Mouse (Mus musculus) midbrain, embryonic 16.5 days (tissue): Measurements from ENCODE around the gene Padi1. TPM values are rescaled to one million over a fixed set of nuclear protein-coding genes. Genes with fewer than 3 reads are reported as not detected.

Experiments
- ATAC-seq: fragments of 200-750 bp; cut with Nextera tagmentation; 2 replicates; pipeline ENCODE4 v1.8.0; 2017; ENCODE audit warnings: moderate TSS enrichment
- H3K27ac ChIP-seq: fragments of 300-500 bp; sonication (generic); 2 replicates; pipeline ENCODE4 v1.5.1; 2014; ENCODE audit warnings: mild to moderate bottlenecking, low read length, mixed read lengths
- H3K27me3 ChIP-seq: fragments of 300-500 bp; sonication (generic); 2 replicates; pipeline ENCODE4 v1.6.1; 2014; ENCODE audit warnings: low read depth, low read length, mixed read lengths; ENCODE audit not compliant: control insufficient read depth, insufficient read depth
- H3K36me3 ChIP-seq: fragments of 300-500 bp; sonication (generic); 2 replicates; pipeline ENCODE4 v1.6.1; 2014; ENCODE audit warnings: mild to moderate bottlenecking, low read length, moderate library complexity, mixed read lengths; ENCODE audit not compliant: control insufficient read depth, insufficient read depth
- H3K4me1 ChIP-seq: fragments of 300-500 bp; sonication (generic); 2 replicates; pipeline ENCODE4 v1.6.1; 2014; ENCODE audit warnings: mild to moderate bottlenecking, low read length, mixed read lengths; ENCODE audit not compliant: control insufficient read depth, insufficient read depth
- H3K4me2 ChIP-seq: fragments of 300-500 bp; sonication (generic); 2 replicates; pipeline ENCODE4 v1.6.1; 2014; ENCODE audit warnings: mild to moderate bottlenecking, low read length, mixed read lengths
- H3K4me3 ChIP-seq: fragments of 300-500 bp; sonication (generic); 2 replicates; pipeline ENCODE4 v1.5.1; 2014; ENCODE audit warnings: low read depth, mild to moderate bottlenecking, low read length, moderate library complexity, mixed read lengths
- H3K9ac ChIP-seq: fragments of 300-500 bp; sonication (generic); 2 replicates; pipeline ENCODE4 v1.6.1; 2014; ENCODE audit warnings: low read depth, low read length, mixed read lengths
- H3K9me3 ChIP-seq: fragments of 300-500 bp; sonication (generic); replicated peaks from 2 replicates; pipeline ENCODE4 v1.6.1; 2014; ENCODE audit warnings: mild to moderate bottlenecking, low read length, mixed read lengths; ENCODE audit not compliant: control insufficient read depth, poor library complexity, severe bottlenecking
- WGBS: fragments of 180-500 bp; shearing (Covaris S2); extraction: QIAGEN DNeasy Blood & Tissue Kit; methylation state at CpG from one replicate; pipeline ENCODE4 v1.1.7; 2014; 5-methylcytosine and 5-hydroxymethylcytosine counted together
- polyA plus RNA-seq: library from polyadenylated mRNA; unstranded; fragments of >200 nt; fragmentation: Nextera tagmentation; extraction: Ambion mirVana; gene quantifications from 2 replicates; pipeline ENCODE4 v1.2.1, GENCODE M21; 2015

Padi1 gene
- polyA plus RNA-seq, 1 experiment from 2014 or later = 0.09 TPM

DNA sequence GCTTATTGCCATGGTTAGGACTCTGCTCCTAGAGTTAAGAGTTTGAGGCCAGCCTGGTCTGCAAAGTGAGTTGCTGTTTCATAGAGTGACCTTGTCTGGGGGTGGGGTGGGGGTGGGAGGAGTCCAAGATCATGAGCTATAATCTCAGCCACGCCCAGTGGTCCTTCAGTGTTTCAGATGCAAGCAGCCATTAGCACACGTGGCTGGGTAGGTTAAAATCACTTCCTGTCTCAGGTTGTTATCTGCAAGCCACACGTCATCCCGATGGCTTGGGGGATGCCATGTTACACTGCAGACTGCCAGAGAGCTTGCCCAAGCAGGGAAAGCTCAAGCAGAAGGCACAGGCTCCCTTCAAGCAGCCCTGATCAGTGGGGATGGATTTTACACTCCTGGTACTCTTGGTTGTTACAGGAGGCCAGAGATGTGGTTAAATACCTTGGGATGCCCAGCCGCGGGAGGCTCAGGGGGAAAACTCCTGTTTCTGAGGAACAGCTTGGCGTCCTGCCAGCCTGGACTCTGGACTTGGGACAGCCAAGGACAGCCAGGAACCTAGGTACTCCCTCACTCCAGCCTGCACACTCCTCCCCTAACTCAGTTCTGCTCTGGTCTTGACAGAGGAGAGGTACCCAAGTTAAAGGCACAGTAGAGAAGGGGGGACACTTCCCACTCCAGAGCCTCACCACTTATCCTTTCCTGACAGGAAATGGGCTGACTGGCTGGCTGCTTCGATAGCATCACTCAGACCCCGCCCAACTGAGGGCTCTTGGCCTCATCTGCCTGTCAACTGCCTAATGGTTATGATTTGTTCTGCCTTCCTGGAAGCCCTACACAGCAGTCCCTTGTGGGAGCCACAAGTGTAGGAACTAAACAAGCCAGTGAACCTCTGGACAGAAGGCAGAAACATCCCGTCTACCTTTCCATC lies 29.3 kb downstream of the Padi1 start:
- no peaks in the 10 kb centered on the region for H3K4me1 ChIP-seq
- H3K4me2 ChIP-seq = no peak overlapping the region
- H3K4me3 ChIP-seq = no peak overlapping the region
- no peak for ATAC-seq
- peaks cover 8% of the 10 kb centered on the region for H3K27me3 ChIP-seq
- H3K27ac ChIP-seq = no peak overlapping the region
- no peaks in the 10 kb centered on the region for H3K9me3 ChIP-seq
- no peak overlapping the region for H3K9ac ChIP-seq
- no peaks in the 10 kb centered on the region for H3K36me3 ChIP-seq
- 68% methylated on average over 10 of the region's 10 CpGs for WGBS

DNA sequence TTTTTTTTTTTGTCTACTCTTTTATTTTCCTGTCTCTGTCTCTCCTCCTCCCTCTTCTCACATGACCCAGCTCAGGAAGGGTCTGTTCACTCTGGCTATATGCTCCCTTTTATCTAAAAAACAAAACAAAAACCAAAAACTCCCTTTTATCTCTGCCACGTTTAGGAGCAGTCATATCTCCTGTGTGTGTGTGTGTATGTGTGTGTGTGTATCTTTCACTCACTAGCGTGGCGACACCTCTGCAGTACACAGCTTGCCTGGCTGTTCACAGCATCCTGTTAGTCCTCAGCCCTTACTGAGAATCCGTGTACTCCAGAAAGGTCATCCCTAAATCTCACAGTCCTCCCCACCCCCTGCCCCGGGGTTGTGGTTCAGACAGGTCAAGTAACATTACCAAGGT lies 30.1 kb downstream of the Padi1 start:
- H3K27me3 ChIP-seq = peaks cover 8% of the 10 kb centered on the region
- no peak overlapping the region for H3K4me3 ChIP-seq
- H3K4me2 ChIP-seq = no peak overlapping the region
- no peaks in the 10 kb centered on the region for H3K9me3 ChIP-seq
- H3K4me1 ChIP-seq = no peaks in the 10 kb centered on the region
- no peak overlapping the region for H3K27ac ChIP-seq
- H3K36me3 ChIP-seq = no peaks in the 10 kb centered on the region
- 79% methylated on average over 5 of the region's 5 CpGs for WGBS
- ATAC-seq = no peak
- no peak overlapping the region for H3K9ac ChIP-seq

DNA sequence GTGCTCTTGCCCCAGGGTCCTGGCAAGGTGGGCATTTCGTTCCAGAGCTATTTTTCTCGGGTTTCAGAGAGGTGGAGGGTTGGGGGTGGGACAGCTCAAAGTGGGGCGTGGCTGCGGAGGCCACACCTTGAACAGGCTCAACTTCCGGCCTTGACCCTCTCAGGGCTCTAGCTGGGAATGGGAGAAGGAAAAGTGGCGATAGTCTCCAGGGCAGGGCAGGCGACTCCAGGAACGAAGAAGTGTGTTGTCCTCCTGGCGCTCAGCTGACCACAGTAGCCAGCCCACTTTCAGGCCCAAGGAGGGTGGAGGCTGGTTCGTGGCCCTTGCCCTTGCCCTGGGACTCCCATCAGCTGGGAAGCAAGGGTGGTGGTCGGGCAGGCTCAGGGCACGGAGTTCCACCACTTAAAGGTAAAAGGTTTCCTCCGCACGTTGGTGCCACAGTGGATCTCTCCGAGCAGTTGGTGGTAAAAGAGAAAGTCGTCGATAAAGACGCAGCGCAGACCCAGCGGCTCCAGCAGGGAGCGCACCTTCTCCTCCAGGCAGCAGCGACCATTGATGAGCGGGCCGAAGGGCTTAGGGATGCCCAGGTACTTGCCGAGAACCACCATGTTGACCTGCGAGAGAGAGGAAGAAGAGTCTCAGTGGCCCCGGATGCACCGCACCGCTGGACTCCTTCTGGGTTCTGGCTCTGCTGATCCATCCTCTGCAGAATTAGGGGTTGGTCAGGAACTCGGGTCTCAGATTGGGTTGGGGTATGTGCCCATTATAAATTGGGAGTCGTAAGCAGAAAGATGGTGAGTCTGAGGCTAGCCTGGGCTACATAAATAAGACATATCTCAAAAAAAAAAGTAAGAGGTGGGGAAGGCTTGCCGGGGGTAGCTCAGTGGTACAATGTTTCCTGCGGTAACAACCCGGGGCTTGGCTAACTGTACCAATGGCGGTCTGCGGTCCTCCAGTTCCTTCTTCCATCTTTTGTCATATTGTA lies 31.0 kb downstream of the Padi1 start:
- Histone ChIP-seq H3K36me3 (no peaks in the 10 kb centered on the region), H3K4me2 (peak overlapping the region; percentile 37), H3K9me3 (no peaks in the 10 kb centered on the region), H3K27ac (no peak overlapping the region), H3K4me3 (no peak overlapping the region), H3K9ac (no peak overlapping the region), H3K4me1 (no peaks in the 10 kb centered on the region), H3K27me3 (peaks cover 8% of the 10 kb centered on the region)
- 25% methylated on average over 36 of the region's 36 CpGs for WGBS
- no peak for ATAC-seq

DNA sequence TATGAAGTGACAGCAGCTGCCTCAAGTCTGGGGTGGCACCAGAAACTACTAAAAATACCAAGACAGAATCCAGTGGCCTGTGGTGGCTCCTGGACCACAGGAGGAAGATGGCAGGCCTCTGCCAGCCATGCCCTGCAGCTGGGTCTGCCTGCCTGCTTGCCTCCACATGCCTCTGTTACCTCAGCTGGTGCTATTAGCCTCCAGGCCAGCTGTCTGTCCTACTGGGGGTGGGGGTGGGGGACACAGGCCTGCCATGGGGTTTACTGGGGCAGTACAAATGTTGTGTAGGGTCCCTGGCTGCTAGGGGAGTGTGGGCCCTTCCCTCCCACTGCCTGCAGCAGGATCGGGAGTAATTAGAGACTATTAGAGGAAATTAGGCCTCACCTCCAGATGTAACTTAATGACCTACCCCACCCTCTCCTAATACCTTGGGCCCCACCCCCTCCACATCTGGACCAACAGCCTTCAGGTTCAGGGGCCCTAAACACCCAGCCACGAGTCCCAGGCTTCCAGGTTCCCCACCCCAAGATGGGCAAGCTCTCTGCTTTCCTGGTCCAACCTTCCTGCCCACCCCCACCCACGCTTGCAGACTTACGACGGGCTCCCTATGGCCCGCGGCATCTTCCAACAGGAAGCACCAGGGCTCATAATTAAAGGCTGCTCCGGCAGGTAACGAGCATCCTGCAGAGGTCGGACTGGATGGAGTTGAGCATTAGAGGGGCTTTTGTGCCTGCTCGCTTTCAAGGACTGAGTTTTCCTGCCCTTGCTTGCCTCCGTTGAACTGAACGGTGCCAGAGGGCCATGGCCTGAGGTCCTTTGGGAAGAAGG lies 32.0 kb downstream of the Padi1 start:
- no peaks in the 10 kb centered on the region for H3K36me3 ChIP-seq
- no peak overlapping the region for H3K9ac ChIP-seq
- peaks cover 8% of the 10 kb centered on the region for H3K27me3 ChIP-seq
- no peak overlapping the region for H3K4me3 ChIP-seq
- no peak for ATAC-seq
- no peak overlapping the region for H3K27ac ChIP-seq
- WGBS = 29% methylated on average over 13 of the region's 13 CpGs
- no peaks in the 10 kb centered on the region for H3K9me3 ChIP-seq
- H3K4me1 ChIP-seq = no peaks in the 10 kb centered on the region
- H3K4me2 ChIP-seq = peak overlapping the region; percentile 37

DNA sequence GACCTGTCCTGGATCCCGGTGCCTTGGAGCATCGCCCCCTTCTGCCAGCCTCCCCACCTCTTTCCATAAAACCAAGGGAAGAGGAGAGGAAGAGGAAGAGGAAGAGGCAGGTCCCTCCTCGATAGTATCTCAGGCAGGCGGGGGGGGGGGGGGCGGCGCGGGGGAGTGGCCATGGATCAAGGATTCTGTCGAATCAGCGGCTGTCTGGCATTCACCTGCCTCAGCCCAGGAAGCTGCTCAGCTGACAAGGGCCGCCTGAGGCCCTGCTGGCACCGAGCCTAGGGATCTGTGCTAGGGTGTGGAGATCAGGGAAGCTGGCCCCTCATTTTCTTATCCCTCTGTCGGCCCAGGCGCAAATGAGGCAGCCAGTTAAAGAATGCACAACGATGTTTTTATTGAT lies 33.0 kb downstream of the Padi1 start:
- H3K27me3 ChIP-seq = peaks cover 8% of the 10 kb centered on the region
- no peak overlapping the region for H3K4me3 ChIP-seq
- no peak overlapping the region for H3K9ac ChIP-seq
- 40% methylated on average over 13 of the region's 14 CpGs for WGBS
- no peak for ATAC-seq
- H3K27ac ChIP-seq = no peak overlapping the region
- no peaks in the 10 kb centered on the region for H3K4me1 ChIP-seq
- H3K9me3 ChIP-seq = no peaks in the 10 kb centered on the region
- no peak overlapping the region for H3K4me2 ChIP-seq
- H3K36me3 ChIP-seq = no peaks in the 10 kb centered on the region

DNA sequence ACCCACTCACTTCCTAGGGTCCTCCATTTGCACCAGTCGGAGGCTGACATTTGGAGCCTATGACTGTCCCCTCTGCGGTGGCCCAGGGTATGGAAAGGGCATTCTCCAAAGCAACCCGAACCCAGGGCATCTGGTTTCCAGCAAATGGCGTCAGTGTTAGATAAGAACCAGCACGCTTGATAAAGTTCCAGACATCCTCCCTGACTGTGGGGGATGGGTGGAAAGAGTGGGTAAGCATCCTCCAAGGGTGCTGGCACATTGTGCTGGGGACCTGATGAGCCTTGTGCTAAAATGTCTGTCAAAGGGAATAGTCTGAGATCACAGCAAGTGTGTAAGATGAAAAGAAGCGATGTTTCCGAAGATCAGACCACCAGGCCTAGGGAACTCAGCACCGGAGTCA lies 33.4 kb downstream of the Padi1 start:
- no peak overlapping the region for H3K4me2 ChIP-seq
- no peak overlapping the region for H3K4me3 ChIP-seq
- peaks cover 8% of the 10 kb centered on the region for H3K27me3 ChIP-seq
- no peak overlapping the region for H3K27ac ChIP-seq
- H3K9me3 ChIP-seq = no peaks in the 10 kb centered on the region
- no peaks in the 10 kb centered on the region for H3K4me1 ChIP-seq
- H3K9ac ChIP-seq = no peak overlapping the region
- ATAC-seq = no peak
- 73% methylated on average over 8 of the region's 8 CpGs for WGBS
- H3K36me3 ChIP-seq = no peaks in the 10 kb centered on the region

DNA sequence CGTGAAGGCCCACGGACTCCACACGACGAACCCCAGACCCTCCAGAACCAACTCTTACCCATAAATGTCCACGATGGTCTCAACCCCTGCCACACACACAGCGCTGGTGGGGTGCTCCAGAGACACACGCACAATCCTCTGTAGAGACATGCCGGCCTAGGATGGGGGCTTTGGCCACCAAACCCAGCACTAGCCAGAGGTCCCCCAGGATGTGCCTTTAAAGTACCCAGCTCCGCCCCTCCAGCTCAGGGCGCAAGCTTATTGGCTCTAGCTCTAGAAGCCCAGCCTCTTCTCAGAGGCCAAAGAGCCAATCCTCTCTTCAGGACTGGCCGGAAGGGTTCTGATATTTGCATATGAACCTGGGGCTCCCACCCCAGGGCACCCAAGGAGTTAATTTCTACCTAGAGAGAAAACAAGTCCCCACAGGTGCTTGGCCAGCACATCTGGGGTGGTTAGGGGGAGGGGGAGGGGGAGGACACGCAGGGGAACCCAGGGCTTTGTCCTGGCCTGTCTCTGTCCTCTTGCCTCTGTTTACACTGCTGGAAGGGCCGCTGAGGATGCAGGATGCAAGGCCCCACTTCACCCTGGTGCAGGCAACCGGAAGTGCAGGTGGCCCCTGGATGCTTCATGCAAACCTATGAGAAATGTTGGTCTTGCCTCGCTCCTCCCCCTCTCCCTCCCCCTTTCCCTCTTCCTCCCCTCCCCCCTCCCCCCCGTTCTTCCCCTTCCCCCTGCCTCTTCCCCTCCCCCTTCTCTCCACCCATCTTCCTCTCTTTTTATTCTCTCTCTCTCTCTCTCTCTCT lies 34.9 kb downstream of the Padi1 start, which contains the start of gene Padi3:
Gene Padi3, minus strand, starts transcription at position 191 of the 803 bp plus-strand sequence.
- Histone ChIP-seq H3K4me1 (no peaks in the 10 kb centered on the region), H3K4me2 (no peak within 1 kb of the TSS), H3K27me3 (peaks cover 8% of the 10 kb centered on the region), H3K27ac (no peak within 1 kb of the TSS), H3K36me3 (no peaks in the 10 kb centered on the region), H3K9ac (no peak within 1 kb of the TSS), H3K4me3 (no peak within 1 kb of the TSS), H3K9me3 (no peaks in the 10 kb centered on the region)
- no peak for ATAC-seq
- WGBS = 77% methylated on average over 16 of the region's 16 CpGs

DNA sequence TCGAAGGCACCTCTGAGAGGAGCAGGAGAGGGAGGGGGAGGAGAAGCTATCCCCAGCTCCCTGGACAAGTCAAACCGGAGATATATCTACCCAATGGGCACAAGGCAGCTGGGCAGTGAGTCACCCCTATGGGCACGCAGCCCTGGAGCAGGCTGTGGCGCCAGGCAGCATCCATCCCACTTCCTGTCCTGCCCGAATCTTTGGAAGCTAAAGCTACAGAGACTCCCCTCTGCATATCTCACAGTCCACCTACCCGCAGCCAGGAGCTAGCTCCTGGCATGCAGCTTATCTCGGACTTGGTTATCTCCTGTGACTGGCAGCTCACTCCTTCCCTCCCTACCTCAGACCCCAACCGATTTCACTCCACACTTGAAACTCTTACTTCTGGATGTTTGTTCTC lies 36.5 kb downstream of the Padi1 start:
- H3K9me3 ChIP-seq = no peaks in the 10 kb centered on the region
- ATAC-seq = no peak
- H3K27ac ChIP-seq = no peak overlapping the region
- no peak overlapping the region for H3K4me2 ChIP-seq
- H3K4me1 ChIP-seq = no peaks in the 10 kb centered on the region
- no peak overlapping the region for H3K4me3 ChIP-seq
- peaks cover under 1% of the 10 kb centered on the region for H3K27me3 ChIP-seq
- H3K9ac ChIP-seq = no peak overlapping the region
- WGBS = 87% methylated on average over 8 of the region's 8 CpGs
- no peaks in the 10 kb centered on the region for H3K36me3 ChIP-seq
